Mouse (Mus musculus) olfactory bulb, adult 2 months (tissue): ENCODE measurements at regions not wholly inside any gene's neighbourhood (a gene's known extent, or its start where the extent isn't known, plus 50 kb on each side); places are given as distances from the start of the nearest gene placed in this dataset.

Experiments used
- CTCF ChIP-seq: fragments of 200-500 bp; IDR thresholded peaks from 2 replicates; pipeline ENCODE4 v1.5.1; 2012; ENCODE audit warnings: low read depth, mild to moderate bottlenecking, low read length, moderate library complexity; ENCODE audit not compliant: insufficient read depth
- POLR2A ChIP-seq: fragments of 200-500 bp; IDR thresholded peaks from 2 replicates; pipeline ENCODE4 v1.6.1; 2012; ENCODE audit warnings: mild to moderate bottlenecking, low read depth, low read length, moderate library complexity; ENCODE audit not compliant: insufficient read depth

DNA sequence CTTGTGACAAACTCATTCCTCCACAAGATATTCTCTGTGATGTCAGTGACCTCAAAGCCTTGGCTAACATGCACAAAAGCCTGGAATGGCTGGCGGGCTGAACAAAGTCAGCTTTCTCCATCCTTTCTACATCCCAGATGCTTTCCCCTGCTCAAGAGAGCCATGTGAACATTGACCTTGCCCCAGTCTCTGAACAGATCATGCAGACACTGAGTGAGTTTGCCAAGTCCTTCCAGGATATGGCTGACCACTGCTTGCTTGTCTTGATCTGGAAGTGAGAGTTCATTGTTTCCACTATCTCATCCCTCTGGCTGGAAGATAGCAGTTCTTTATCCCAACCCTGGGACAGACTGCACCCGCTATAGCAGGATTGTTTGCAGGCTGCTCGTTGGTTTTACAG lies 103.7 kb downstream of the Tnfsf18 start:
- TF ChIP-seq POLR2A (no peak), CTCF (no peak)
